Mouse (Mus musculus): ENCODE measurements around the gene Vdr. TPM values are rescaled to one million over a fixed set of nuclear protein-coding genes. Genes with fewer than 3 reads are reported as not detected.

The Vdr gene
- total RNA-seq, 2 experiments from 2014 or later, result 0.10 TPM; not detected in 1

DNA sequence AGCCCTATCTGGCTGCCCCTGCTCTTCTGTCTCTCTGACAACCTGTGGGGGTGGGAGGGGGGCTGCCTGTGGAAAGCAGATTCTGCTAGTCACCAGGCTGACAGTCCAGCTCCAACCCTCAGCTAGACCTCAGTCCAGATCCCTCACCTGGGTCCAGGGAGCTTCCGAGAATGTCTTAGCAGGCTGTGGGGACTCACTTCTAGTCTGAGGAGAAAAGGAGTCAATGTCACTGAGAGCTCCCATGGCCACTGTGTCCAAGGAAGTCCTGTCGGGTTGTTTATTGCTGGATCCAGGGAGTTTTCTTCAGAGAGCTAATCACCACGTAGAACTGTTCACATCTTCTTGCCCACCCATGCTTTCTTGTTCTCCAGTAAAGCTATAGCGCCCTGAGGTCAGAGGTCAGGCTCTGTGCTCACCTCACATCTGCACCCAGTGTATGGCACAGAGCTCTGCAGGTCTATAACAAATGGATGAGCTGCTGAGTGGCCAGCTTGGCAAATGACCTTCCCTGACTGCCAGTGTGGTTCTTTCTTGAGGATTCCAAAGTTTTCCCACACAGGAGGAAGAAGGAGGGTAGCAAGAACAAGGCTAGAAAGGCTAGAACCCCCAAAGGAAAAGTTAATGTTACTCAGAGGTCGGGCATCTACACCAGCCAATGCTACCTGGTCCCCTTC, 83.7 kb downstream of the Vdr start:
- no peak overlapping the region for H3K4me3 ChIP-seq

GRCm38 (mm10) chr15:97825941-97826587, 84.4 kb downstream of the Vdr start:
- peak overlapping the region; percentile 83 for H3K27ac ChIP-seq
- TF ChIP-seq CTCF (conservative IDR thresholded peaks at IDR 0.05), result no peak

More for the DNA sequence above, 83.7 kb downstream of the Vdr start:
- H3K27ac ChIP-seq, result no peak overlapping the region
- TF ChIP-seq CTCF (conservative IDR thresholded peaks at IDR 0.05), result no peak
- no peak for DNase-seq (ENCODE audit: low spot score in 2 of 2)

DNA sequence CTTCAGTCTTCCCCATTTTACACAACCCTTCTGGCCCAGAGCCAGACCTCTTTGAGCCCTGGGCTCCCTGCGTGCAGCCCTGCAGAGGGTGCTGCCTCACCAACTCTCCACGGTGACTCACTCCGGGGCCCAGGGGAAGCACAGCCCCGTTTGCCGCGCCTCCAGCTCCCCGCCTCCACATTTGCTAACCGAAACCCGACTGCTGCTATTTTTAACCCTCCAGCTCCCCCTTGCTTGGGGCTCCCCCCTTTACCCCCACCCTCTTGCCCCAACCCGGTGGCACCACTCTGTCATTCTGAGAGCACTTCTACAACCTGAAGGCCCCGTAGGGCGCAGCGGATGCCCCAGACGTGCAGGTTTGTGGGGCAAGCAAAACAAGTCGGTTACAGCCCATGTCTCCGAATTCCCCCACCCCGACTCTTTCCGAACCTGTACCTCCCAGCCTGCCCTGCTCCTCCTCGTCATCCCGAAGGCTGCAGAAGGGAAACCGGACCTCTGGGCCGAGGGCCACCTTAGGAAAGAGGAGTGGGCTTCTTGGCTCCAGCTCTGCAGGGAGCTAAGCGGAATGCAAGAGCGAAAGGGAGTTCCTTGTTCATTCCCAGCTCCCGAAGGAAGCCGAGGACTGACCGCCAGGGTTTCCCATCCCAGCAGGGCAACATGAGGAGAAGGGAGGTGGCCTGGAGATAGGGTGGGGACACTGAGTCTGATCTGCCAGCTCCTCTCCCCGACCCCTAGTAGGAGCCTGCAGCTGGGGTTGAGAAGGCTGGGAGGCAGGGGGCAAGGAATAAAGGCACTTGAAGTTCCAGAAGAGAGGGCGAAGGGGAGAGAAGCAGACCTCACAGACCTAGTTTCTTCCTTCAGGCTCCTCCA, 85.1 kb downstream of the Vdr start:
- peak; percentile 70 to 74 for DNase-seq (ENCODE audit: low spot score in 2 of 2)
- Histone ChIP-seq H3K27ac (peak overlapping the region; percentile 83), H3K4me3 (peak overlapping the region; percentile 37)
- peak; percentile 72 for TF ChIP-seq CTCF (conservative IDR thresholded peaks at IDR 0.05)

More at GRCm38 (mm10) chr15:97825941-97826587, 84.4 kb downstream of the Vdr start:
- no peak for DNase-seq (ENCODE audit: low spot score in 2 of 2)
- no peak overlapping the region for H3K4me3 ChIP-seq

- no peak for DNase-seq (ENCODE audit: low spot score in 2 of 2)
- TF ChIP-seq CTCF (conservative IDR thresholded peaks at IDR 0.05), result no peak
- Histone ChIP-seq H3K4me3 (no peak overlapping the region), H3K27ac (peak overlapping the region; percentile 83)
Measured at GRCm38 (mm10) chr15:97824042-97824441, 86.4 kb downstream of the Vdr start.

GRCm38 (mm10) chr15:97823479-97823878, 87.0 kb downstream of the Vdr start:
- H3K27ac ChIP-seq, result peak overlapping the region; percentile 83
- H3K4me3 ChIP-seq, result no peak overlapping the region
- TF ChIP-seq CTCF (conservative IDR thresholded peaks at IDR 0.05), result no peak
- no peak for DNase-seq (ENCODE audit: low spot score in 2 of 2)

DNA sequence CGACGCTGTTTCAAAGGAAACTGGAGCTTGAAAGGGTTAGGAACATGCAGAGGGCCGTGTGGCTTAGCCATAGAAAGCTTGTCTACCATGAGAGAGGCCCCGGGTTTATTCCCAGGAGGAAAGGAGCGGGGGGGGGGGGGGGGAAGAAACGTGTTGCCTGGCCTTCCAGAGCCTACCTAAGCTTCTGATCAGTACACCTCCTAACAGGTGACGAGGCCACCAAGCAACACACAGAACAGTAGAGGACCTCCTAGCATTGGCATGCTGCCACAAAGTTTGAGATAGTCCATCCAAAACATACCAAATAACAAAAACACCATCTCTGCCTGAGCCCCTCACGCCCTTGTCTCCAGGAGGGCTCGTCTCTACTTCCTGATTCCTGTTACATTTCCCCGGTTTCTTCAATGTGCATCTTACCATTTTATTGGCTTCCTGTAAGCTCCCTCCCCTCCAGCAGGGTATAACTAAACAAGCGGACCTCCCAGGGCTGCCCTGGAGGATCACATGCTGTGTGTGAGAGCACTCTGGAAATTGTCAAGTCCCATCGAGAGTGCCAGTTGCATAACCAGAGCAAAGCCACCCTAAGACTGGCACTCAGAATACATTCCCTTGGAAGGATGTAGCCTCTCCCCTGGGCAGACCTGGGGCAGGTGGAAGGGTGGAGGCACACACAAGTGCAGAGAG, 87.7 kb downstream of the Vdr start:
- H3K4me3 ChIP-seq, result peak overlapping the region; percentile 17; the same call in 1 of the 2 replicates
- no peak for DNase-seq (ENCODE audit: low spot score in 2 of 2)
- peak overlapping the region; percentile 83 for H3K27ac ChIP-seq
- TF ChIP-seq CTCF (conservative IDR thresholded peaks at IDR 0.05), result no peak; the same call in 1 of the 2 replicates

DNA sequence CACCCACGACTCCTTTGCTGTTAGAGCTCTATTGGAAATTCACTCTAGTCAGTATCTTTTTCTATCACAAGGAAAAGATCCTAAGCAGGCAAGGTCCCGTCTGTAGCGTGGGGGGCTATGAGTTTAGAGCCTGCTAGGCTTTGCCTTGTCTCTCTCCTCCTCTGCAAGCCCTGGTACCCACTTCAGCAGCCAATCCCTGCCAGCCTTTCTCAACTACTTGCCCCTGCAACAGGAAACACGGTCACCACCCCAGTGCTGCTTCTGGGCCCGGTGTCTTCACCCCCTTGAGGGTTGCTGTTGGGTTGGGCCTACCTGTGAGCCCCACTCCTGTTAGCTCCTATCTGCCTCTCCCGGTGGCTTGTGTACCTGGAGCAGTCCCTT, 88.5 kb downstream of the Vdr start:
- no peak for TF ChIP-seq CTCF (conservative IDR thresholded peaks at IDR 0.05)
- no peak overlapping the region for H3K4me3 ChIP-seq
- H3K27ac ChIP-seq, result peak overlapping the region; percentile 83; the same call in 1 of the 2 replicates
- DNase-seq (ENCODE audit: low spot score in 2 of 2), result no peak

- peak overlapping the region; percentile 83; the same call in 1 of the 2 replicates for H3K27ac ChIP-seq
Measured at GRCm38 (mm10) chr15:97821321-97821982, 89.0 kb downstream of the Vdr start.

GRCm38 (mm10) chr15:97819937-97820336, 90.5 kb downstream of the Vdr start:
- no peak overlapping the region for H3K4me3 ChIP-seq
- no peak for DNase-seq (ENCODE audit: low spot score in 2 of 2)
- no peak for TF ChIP-seq CTCF (conservative IDR thresholded peaks at IDR 0.05)

More at GRCm38 (mm10) chr15:97821321-97821982, 89.0 kb downstream of the Vdr start:
- TF ChIP-seq CTCF (conservative IDR thresholded peaks at IDR 0.05), result no peak
- H3K4me3 ChIP-seq, result no peak overlapping the region
- no peak for DNase-seq (ENCODE audit: low spot score in 2 of 2)

GRCm38 (mm10) chr15:97816199-97816994, 94.0 kb downstream of the Vdr start:
- peak; percentile 50 for TF ChIP-seq CTCF (conservative IDR thresholded peaks at IDR 0.05)
- H3K4me3 ChIP-seq, result no peak overlapping the region
- DNase-seq (ENCODE audit: low spot score in 2 of 2), result no peak
- H3K27ac ChIP-seq, result no peak overlapping the region

More at GRCm38 (mm10) chr15:97819937-97820336, 90.5 kb downstream of the Vdr start:
- no peak overlapping the region for H3K27ac ChIP-seq

DNA sequence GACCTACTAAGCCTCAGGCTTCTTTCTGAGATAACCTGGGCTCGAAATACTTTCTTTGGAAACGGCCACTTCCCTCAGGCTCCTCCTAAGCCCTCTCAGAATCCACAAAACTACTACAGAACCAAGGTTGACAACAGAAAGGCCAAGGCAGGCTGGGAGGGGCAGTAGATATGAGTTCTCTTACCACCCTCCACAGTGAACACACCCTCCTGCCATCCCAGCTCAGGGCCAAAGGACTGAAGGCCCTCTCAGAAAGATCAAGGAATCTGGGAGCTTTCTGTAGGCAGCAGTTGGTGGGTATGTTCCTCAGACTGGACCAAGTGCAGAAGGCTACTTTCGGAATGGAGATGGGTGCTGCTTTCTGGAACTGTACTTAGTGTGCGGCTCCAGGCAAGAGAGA, 95.2 kb downstream of the Vdr start:
- Histone ChIP-seq H3K27ac (no peak overlapping the region; the same call in 1 of the 2 replicates), H3K4me3 (no peak overlapping the region)
- DNase-seq (ENCODE audit: low spot score in 2 of 2), result no peak
- no peak for TF ChIP-seq CTCF (conservative IDR thresholded peaks at IDR 0.05)
